Mouse (Mus musculus): Measurements from ENCODE around the gene Mrto4. TPM values are rescaled to one million over a fixed set of nuclear protein-coding genes. Genes with fewer than 3 reads are reported as not detected.

The Mrto4 gene
- polyA plus RNA-seq, 1 experiment from 2014 or later: 98.2 TPM

DNA sequence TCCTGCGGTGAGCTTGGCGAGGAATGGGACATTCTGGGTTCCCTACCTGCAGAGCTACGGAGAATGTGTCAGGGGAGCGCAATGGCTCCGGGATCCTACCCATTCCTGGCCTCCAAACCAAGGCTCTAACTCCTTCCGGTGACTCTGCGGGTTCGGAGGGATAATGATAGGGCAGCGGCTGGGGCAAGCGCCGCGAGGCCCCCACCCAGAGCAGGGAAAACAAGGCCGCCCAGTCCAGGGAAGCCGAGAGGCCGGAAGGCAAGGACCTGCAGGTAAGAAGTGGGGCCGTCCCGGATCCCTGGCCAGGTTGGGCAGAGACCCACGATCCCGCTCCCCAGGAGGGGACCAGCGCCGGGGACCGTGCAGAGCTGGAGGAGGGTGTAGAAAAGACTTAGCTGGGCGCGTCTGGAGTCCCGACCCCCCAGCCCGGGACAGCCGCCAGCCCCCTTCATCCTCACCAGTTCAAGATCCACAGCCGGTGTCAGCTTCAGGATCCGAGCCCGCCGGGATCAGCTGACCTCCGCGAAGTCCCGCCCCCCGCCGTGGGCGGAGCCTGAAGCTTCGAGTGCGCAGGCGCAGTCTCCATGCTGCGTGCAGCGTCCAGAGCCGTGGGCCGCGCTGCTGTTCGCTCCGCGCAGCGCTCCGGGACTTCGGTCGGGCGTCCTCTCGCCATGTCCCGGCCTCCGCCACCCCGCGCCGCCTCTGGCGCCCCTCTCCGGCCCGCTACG is 42.0 kb downstream of the Mrto4 start, which contains the start of the genes Pqlc2 and Akr7a5:
TSS of gene Pqlc2 (minus strand) at position 538 of the 728 bp plus-strand sequence.
TSS of gene Akr7a5 (plus strand) at position 574 of the 728 bp plus-strand sequence.
- Histone ChIP-seq H3K27ac (ENCODE audit: low read depth, low read length) (peak within 1 kb of the TSS; percentile 31; the same call in 1 of the 2 replicates), H3K4me3 (ENCODE audit: low read depth, low read length) (peak within 1 kb of the TSS; percentile 76), H3K9ac (ENCODE audit: low read depth, low read length) (peak within 1 kb of the TSS; percentile 88), H3K4me2 (peak within 1 kb of the TSS; percentile 87), H3K9me3 (replicated peaks; ENCODE audit: control insufficient read depth, low read length) (no peaks in the 10 kb centered on the region), H3K36me3 (ENCODE audit: control insufficient read depth, insufficient read depth, low read length) (peaks cover 7% of the 10 kb centered on the region), H3K27me3 (ENCODE audit: control insufficient read depth, insufficient read depth, low read length) (no peaks in the 10 kb centered on the region), H3K4me1 (ENCODE audit: control insufficient read depth, insufficient read depth, low read length) (peaks cover 11% of the 10 kb centered on the region)
- peak; percentile 90 for ATAC-seq (replicated peaks; ENCODE audit: insufficient number of reproducible peaks, low FRiP score, low TSS enrichment)
- WGBS (ENCODE audit: insufficient replicate concordance): under 1% methylated on average over 63 of the region's 63 CpGs

DNA sequence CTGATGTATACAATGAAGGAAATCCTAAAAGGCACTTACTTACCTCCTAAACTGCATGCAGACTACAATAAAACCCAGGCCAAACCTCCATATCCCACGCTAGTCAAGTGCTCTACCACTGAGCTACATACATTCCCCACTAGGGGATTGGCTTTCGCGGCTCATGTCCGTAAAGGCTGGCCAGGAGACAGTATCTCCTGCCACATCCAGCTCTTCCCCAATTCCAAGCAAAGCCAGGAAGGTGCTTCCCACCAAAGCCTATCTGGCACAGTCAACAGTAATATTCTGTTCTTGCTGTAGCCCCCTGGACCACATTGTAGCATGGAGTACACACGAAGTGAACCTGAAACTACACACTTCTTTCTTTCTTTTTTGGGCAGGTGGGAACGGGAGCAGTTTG is 42.7 kb downstream of the Mrto4 start:
- Histone ChIP-seq H3K4me3 (ENCODE audit: low read depth, low read length) (peak overlapping the region; percentile 76), H3K27ac (ENCODE audit: low read depth, low read length) (no peak overlapping the region), H3K9ac (ENCODE audit: low read depth, low read length) (peak overlapping the region; percentile 88), H3K9me3 (replicated peaks; ENCODE audit: control insufficient read depth, low read length) (no peaks in the 10 kb centered on the region), H3K4me1 (ENCODE audit: control insufficient read depth, insufficient read depth, low read length) (peaks cover 11% of the 10 kb centered on the region), H3K27me3 (ENCODE audit: control insufficient read depth, insufficient read depth, low read length) (no peaks in the 10 kb centered on the region), H3K36me3 (ENCODE audit: control insufficient read depth, insufficient read depth, low read length) (peaks cover 2% of the 10 kb centered on the region), H3K4me2 (peak overlapping the region; percentile 87)
- WGBS (ENCODE audit: insufficient replicate concordance): 21% methylated on average over 6 of the region's 6 CpGs
- no peak for ATAC-seq (replicated peaks; ENCODE audit: insufficient number of reproducible peaks, low FRiP score, low TSS enrichment)

- H3K9ac ChIP-seq (ENCODE audit: low read depth, low read length): no peak overlapping the region
- H3K9me3 ChIP-seq (replicated peaks; ENCODE audit: control insufficient read depth, low read length): no peaks in the 10 kb centered on the region
- peaks cover 11% of the 10 kb centered on the region for H3K4me1 ChIP-seq (ENCODE audit: control insufficient read depth, insufficient read depth, low read length)
- ATAC-seq (replicated peaks; ENCODE audit: insufficient number of reproducible peaks, low FRiP score, low TSS enrichment): no peak
- no peak overlapping the region for H3K27ac ChIP-seq (ENCODE audit: low read depth, low read length)
- H3K36me3 ChIP-seq (ENCODE audit: control insufficient read depth, insufficient read depth, low read length): no peaks in the 10 kb centered on the region; the same call in 1 of the 2 replicates
- H3K27me3 ChIP-seq (ENCODE audit: control insufficient read depth, insufficient read depth, low read length): no peaks in the 10 kb centered on the region
- WGBS (ENCODE audit: insufficient replicate concordance): 80% methylated on average over 5 of the region's 5 CpGs
- H3K4me3 ChIP-seq (ENCODE audit: low read depth, low read length): no peak overlapping the region
- no peak overlapping the region for H3K4me2 ChIP-seq
These were observed 44.5 kb downstream of the Mrto4 start for GRCm38 (mm10) chr4:139307916-139308315.

DNA sequence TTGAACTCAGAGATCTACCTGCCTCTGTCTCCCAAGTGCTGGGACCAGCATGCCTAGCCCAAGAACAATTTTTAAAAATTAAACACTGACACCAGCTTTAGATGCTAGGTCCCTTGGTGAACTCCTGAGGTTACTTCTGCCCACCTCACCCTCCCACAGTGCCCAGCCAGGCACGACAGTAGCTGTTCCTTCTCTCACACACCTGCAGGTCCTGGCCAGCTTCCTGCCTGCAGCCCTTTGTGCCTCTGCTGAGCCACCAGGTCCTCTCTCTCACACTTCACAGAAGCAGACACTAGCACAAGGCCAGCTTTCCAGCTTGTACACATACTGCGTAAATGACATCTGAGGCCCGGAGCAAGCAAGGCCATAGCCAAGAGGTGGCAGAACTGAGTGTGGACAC is 46.9 kb downstream of the Mrto4 start:
- Histone ChIP-seq H3K4me2 (no peak overlapping the region), H3K9me3 (replicated peaks; ENCODE audit: control insufficient read depth, low read length) (no peaks in the 10 kb centered on the region), H3K27me3 (ENCODE audit: control insufficient read depth, insufficient read depth, low read length) (no peaks in the 10 kb centered on the region), H3K9ac (ENCODE audit: low read depth, low read length) (no peak overlapping the region), H3K36me3 (ENCODE audit: control insufficient read depth, insufficient read depth, low read length) (peaks cover 2% of the 10 kb centered on the region; the same call in 1 of the 2 replicates), H3K4me1 (ENCODE audit: control insufficient read depth, insufficient read depth, low read length) (peaks cover 5% of the 10 kb centered on the region), H3K4me3 (ENCODE audit: low read depth, low read length) (no peak overlapping the region), H3K27ac (ENCODE audit: low read depth, low read length) (no peak overlapping the region)
- WGBS (ENCODE audit: insufficient replicate concordance): 87% methylated on average over 3 of the region's 3 CpGs
- ATAC-seq (replicated peaks; ENCODE audit: insufficient number of reproducible peaks, low FRiP score, low TSS enrichment): no peak

GRCm38 (mm10) chr4:139302241-139302640 is 50.1 kb downstream of the Mrto4 start:
- Histone ChIP-seq H3K4me2 (no peak overlapping the region), H3K27me3 (ENCODE audit: control insufficient read depth, insufficient read depth, low read length) (no peaks in the 10 kb centered on the region), H3K36me3 (ENCODE audit: control insufficient read depth, insufficient read depth, low read length) (peaks cover 2% of the 10 kb centered on the region; the same call in 1 of the 2 replicates), H3K4me3 (ENCODE audit: low read depth, low read length) (no peak overlapping the region), H3K9ac (ENCODE audit: low read depth, low read length) (no peak overlapping the region), H3K27ac (ENCODE audit: low read depth, low read length) (no peak overlapping the region), H3K4me1 (ENCODE audit: control insufficient read depth, insufficient read depth, low read length) (no peaks in the 10 kb centered on the region), H3K9me3 (replicated peaks; ENCODE audit: control insufficient read depth, low read length) (no peaks in the 10 kb centered on the region)
- no peak for ATAC-seq (replicated peaks; ENCODE audit: insufficient number of reproducible peaks, low FRiP score, low TSS enrichment)
- WGBS (ENCODE audit: insufficient replicate concordance): 47% methylated on average over 5 of the region's 5 CpGs

DNA sequence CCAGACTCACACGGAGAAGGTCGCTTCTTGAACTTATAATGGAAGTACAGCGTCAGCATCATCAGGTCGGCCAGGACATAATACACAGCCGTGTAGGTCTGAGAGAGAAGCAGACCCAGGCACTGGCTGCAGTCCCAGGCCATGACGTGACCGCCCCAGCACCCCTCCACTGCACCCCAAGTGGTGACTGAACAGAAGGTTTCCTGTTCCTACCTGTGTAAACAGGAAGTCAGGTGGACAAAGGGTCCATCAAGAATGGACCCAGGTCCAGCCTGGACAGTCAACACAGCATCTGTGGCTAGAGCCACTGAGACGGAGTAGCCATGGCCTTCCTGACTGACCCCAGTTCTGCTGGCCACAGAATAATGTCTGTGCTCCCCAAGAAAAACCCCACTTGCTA is 50.6 kb downstream of the Mrto4 start:
- Histone ChIP-seq H3K4me2 (no peak overlapping the region), H3K9me3 (replicated peaks; ENCODE audit: control insufficient read depth, low read length) (no peaks in the 10 kb centered on the region), H3K9ac (ENCODE audit: low read depth, low read length) (no peak overlapping the region), H3K36me3 (ENCODE audit: control insufficient read depth, insufficient read depth, low read length) (peaks cover 2% of the 10 kb centered on the region; the same call in 1 of the 2 replicates), H3K4me3 (ENCODE audit: low read depth, low read length) (no peak overlapping the region), H3K27me3 (ENCODE audit: control insufficient read depth, insufficient read depth, low read length) (no peaks in the 10 kb centered on the region), H3K27ac (ENCODE audit: low read depth, low read length) (no peak overlapping the region), H3K4me1 (ENCODE audit: control insufficient read depth, insufficient read depth, low read length) (no peaks in the 10 kb centered on the region)
- ATAC-seq (replicated peaks; ENCODE audit: insufficient number of reproducible peaks, low FRiP score, low TSS enrichment): no peak
- WGBS (ENCODE audit: insufficient replicate concordance): 88% methylated on average over 8 of the region's 8 CpGs

DNA sequence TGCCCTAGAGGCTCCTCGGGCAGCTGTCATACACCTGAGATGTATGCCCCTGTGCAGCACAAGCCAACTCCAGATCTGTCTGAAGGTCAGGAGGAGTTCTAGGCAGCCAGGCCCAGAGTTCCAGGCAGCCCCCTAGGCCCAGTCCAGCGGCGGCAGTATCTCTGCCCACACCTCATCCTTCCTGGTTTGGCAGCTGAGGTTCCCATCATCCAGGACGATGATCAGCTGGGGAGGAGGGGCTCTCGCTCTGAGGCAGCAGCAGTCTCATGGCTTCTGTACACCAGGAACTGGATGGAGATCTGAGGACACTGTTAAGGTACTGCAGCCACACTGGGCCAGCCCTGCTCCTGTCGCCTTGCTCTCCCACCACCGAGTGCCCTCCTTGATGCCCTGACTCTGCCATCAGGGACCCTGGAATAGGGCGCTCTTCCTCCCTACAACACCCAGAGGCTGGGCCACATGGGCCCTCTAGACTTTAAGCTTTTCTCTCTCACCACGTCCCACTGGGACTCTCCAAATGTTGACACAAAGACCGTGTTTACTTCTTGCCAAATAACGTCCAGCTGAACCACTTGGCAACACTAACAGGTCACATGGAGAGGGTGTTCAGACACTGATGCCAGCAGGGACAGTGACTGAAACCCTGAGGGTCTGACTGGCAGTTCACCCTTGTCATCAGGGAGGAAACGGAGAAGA is 53.6 kb downstream of the Mrto4 start:
- Histone ChIP-seq H3K9me3 (replicated peaks; ENCODE audit: control insufficient read depth, low read length) (no peaks in the 10 kb centered on the region), H3K27me3 (ENCODE audit: control insufficient read depth, insufficient read depth, low read length) (no peaks in the 10 kb centered on the region), H3K4me1 (ENCODE audit: control insufficient read depth, insufficient read depth, low read length) (no peaks in the 10 kb centered on the region), H3K27ac (ENCODE audit: low read depth, low read length) (no peak overlapping the region), H3K4me2 (no peak overlapping the region), H3K9ac (ENCODE audit: low read depth, low read length) (no peak overlapping the region), H3K36me3 (ENCODE audit: control insufficient read depth, insufficient read depth, low read length) (0 out of 2 replicates have a peak, but pooled peaks cover 2% of the 10 kb centered on the region), H3K4me3 (ENCODE audit: low read depth, low read length) (no peak overlapping the region)
- WGBS (ENCODE audit: insufficient replicate concordance): 81% methylated on average over 12 of the region's 12 CpGs
- ATAC-seq (replicated peaks; ENCODE audit: insufficient number of reproducible peaks, low FRiP score, low TSS enrichment): no peak

DNA sequence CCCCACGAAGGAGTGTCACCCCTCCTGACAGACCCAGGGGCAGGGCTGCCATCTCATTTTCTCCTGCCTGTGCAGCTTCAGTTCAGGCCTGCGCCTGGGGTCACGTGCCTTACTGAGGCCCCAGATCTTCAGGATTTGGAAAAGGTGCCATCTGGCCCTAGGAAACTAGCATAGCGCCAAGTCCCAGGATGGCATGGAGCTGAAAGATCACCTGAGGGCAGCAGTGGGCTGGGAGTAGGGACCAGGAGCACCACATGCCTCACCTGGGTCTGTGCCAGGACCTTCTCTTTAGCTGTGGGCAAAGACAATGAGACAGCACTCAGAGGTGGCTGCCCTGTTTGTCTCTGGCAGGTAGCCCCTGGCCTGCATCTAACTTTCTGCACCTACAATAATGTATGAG is 54.8 kb downstream of the Mrto4 start:
- no peaks in the 10 kb centered on the region for H3K9me3 ChIP-seq (replicated peaks; ENCODE audit: control insufficient read depth, low read length)
- H3K36me3 ChIP-seq (ENCODE audit: control insufficient read depth, insufficient read depth, low read length): 0 out of 2 replicates have a peak, but pooled peaks cover 2% of the 10 kb centered on the region
- no peak for ATAC-seq (replicated peaks; ENCODE audit: insufficient number of reproducible peaks, low FRiP score, low TSS enrichment)
- no peaks in the 10 kb centered on the region for H3K4me1 ChIP-seq (ENCODE audit: control insufficient read depth, insufficient read depth, low read length)
- no peak overlapping the region for H3K4me3 ChIP-seq (ENCODE audit: low read depth, low read length)
- H3K4me2 ChIP-seq: no peak overlapping the region
- WGBS (ENCODE audit: insufficient replicate concordance): 88% methylated on average over 4 of the region's 4 CpGs
- no peaks in the 10 kb centered on the region for H3K27me3 ChIP-seq (ENCODE audit: control insufficient read depth, insufficient read depth, low read length)
- no peak overlapping the region for H3K9ac ChIP-seq (ENCODE audit: low read depth, low read length)
- H3K27ac ChIP-seq (ENCODE audit: low read depth, low read length): no peak overlapping the region
